Mouse (Mus musculus) thymus, adult 2 months (tissue): Measurements from ENCODE around the gene Msl1. TPM values are rescaled to one million over a fixed set of nuclear protein-coding genes. Genes with fewer than 3 reads are reported as not detected.

Experiments
- DNase-seq: peaks from one replicate; pipeline ENCODE4 v3.0.0; 2021
- H3K27ac ChIP-seq: fragments of 200-500 bp; 2 replicates; pipeline ENCODE4 v1.5.1; 2012; ENCODE audit warnings: low read length, control low read depth; ENCODE audit not compliant: control insufficient read depth, insufficient read depth
- H3K27me3 ChIP-seq: fragments of 200-500 bp; 2 replicates; pipeline ENCODE4 v1.6.1; 2012; ENCODE audit warnings: mild to moderate bottlenecking, low read length, moderate library complexity, mixed read lengths; ENCODE audit not compliant: control insufficient read depth, insufficient read depth
- H3K36me3 ChIP-seq: fragments of 200-500 bp; 2 replicates; pipeline ENCODE4 v1.6.1; 2012; ENCODE audit warnings: mild to moderate bottlenecking, low read length, moderate library complexity; ENCODE audit not compliant: control insufficient read depth, insufficient read depth
- H3K4me1 ChIP-seq: fragments of 200-500 bp; replicated peaks from 2 replicates; pipeline ENCODE4 v1.6.1; 2012; ENCODE audit warnings: low read length; ENCODE audit not compliant: control insufficient read depth, insufficient read depth
- H3K4me3 ChIP-seq: fragments of 200-500 bp; 2 replicates; pipeline ENCODE4 v1.5.1; 2012; ENCODE audit warnings: mild to moderate bottlenecking, low read length, control low read depth, moderate library complexity; ENCODE audit not compliant: control insufficient read depth, insufficient read depth
- CTCF ChIP-seq: fragments of 200-500 bp; IDR thresholded peaks from 2 replicates; pipeline ENCODE4 v1.5.1; 2012; ENCODE audit warnings: mild to moderate bottlenecking, control low read depth, low read length, moderate library complexity, borderline replicate concordance; ENCODE audit not compliant: control insufficient read depth, poor library complexity, insufficient read depth; ENCODE audit errors: extremely low read depth
- POLR2A ChIP-seq: fragments of 200-500 bp; IDR thresholded peaks from 2 replicates; pipeline ENCODE4 v1.6.1; 2012; ENCODE audit warnings: mild to moderate bottlenecking, low read length, control low read depth, moderate library complexity; ENCODE audit not compliant: control insufficient read depth, poor library complexity, insufficient read depth; ENCODE audit errors: extremely low read depth
- WGBS: fragments of 180-500 bp; shearing (Covaris S2); methylation state at CpG from one replicate; pipeline ENCODE4 v1.1.7; 2018; 5-methylcytosine and 5-hydroxymethylcytosine counted together
- polyA plus RNA-seq: library from polyadenylated mRNA; depleted of rRNA; stranded (reverse); fragments of >200 nt; gene quantifications from 2 replicates; pipeline ENCODE4 v1.2.3, GENCODE M21; 2012

Gene Msl1
- polyA plus RNA-seq, 1 experiment, result 50.3 TPM

DNA sequence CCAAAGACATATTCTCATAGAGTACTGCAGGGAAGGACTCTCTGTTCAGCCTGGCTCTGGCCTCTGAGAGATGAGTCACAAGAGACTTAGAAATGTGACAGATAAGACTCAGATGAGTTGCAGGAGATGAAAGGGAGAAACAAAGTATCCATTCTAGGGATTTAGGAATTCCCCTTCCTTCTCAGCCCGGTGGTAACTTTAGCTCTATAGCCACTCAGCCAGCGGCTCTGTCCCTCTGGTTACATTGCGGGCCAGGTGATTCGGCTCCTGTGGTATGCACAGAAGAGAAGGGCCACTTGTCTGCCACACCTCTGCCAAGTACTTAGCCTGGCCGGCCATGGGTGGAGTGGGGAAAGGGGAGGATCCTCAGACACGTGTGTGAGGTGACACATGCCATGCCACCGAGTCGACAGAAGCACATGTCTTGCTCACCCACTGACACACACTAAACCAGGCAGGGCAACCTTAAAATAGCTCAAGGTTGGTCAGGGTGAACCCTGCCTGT, 22.6 kb upstream of the Msl1 start:
- H3K27ac ChIP-seq, result no peak overlapping the region
- 70% methylated on average over 8 of the region's 8 CpGs for WGBS
- no peaks in the 10 kb centered on the region for H3K27me3 ChIP-seq
- no peak overlapping the region for H3K4me3 ChIP-seq
- no peak for DNase-seq
- H3K36me3 ChIP-seq, result no peaks in the 10 kb centered on the region
- peaks cover 47% of the 10 kb centered on the region for H3K4me1 ChIP-seq
- TF ChIP-seq POLR2A (no peak), CTCF (no peak)

DNA sequence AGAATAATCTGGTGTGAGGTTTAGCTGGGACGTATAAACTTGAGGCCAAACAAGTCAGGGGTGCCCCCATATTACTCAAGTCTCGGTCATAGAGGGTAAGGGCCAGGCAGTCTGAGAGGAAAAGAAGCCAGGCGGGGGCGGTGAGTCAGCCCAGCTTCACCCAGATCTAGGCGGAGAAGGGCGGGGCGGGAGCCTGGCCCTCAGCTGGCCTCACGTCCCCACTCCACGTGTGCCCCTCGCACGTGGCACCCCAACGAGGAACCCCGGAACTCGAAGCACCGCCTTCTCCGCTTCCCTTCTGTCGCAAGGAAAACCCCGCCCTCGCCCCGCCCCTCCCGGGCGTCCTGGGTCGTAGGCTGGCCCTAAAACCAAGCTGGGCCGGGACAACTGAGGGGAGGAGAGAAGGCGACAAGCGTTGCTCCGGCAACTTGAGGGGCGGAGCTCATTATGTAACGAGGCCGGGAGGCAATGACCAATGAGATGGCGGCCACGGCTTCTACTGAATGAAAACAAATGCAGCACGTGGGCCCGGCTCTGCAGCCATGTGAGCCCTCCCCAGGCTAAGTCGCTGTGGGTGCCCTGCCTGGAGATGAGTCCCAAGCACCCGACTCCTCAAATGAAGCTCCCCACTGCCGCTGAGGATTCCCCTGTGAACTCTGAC, 21.6 kb upstream of the Msl1 start:
- H3K4me1 ChIP-seq, result peaks cover 43% of the 10 kb centered on the region

DNA sequence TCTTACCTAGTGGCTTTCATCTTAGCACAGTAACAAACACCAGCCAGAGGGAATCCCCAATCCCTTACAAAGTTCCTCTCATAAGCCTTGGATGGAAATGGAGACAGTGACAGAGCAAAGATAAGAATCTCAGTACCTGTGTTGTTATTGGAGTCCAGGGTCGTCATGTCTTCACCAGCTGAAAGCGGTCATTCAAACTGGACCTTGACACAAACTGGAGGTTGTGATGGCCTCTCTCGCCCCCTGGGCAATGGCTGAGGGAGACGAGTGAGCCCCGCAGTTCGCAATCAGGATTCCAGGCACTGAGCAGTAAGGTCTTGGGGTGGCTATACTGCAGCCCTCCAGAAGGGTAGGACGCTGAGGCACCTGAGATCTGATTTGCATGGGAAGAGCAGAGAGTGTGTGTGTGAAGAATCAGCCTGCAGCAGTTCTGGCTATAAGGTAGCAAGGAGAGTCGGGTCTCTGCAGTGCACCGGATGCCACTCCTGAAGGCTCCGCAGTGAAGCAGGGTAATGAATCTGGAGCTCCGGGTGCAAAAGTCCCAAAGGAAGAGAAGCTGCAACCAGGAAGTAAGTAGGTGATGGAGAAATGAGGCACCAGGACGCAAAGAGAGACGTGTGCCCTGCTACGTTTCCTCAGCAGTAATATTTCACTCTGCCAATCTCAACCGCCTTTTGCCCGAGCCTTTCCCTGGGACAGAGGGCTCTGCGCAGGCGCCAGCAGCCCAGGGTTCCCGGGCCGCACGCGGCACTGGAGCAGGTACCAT, 20.6 kb upstream of the Msl1 start, which contains the start of gene Nr1d1:
Gene Nr1d1 (minus strand): TSS at position 752 of the 766 bp plus-strand sequence.
- no peak for TF ChIP-seq CTCF
- no peak for TF ChIP-seq POLR2A
- H3K27ac ChIP-seq, result peak within 1 kb of the TSS; percentile 48; the same call in 1 of the 2 replicates
- H3K4me3 ChIP-seq, result peak within 1 kb of the TSS; percentile 50
- no peak for DNase-seq
- H3K4me1 ChIP-seq, result peaks cover 43% of the 10 kb centered on the region
- H3K36me3 ChIP-seq, result no peaks in the 10 kb centered on the region
- no peaks in the 10 kb centered on the region for H3K27me3 ChIP-seq
- WGBS, result 1% methylated on average over 22 of the region's 22 CpGs

More for the DNA sequence above, 21.6 kb upstream of the Msl1 start:
- Histone ChIP-seq H3K27ac (0 out of 2 replicates have a peak overlapping the region, but pooled peaks have one; percentile 13), H3K36me3 (no peaks in the 10 kb centered on the region), H3K4me3 (peak overlapping the region; percentile 35), H3K27me3 (no peaks in the 10 kb centered on the region)
- 1% methylated on average over 37 of the region's 37 CpGs for WGBS
- DNase-seq, result peak; percentile 97
- peak; percentile 27; the same call in 1 of the 2 replicates for TF ChIP-seq POLR2A
- TF ChIP-seq CTCF, result peak; percentile 42; the same call in 1 of the 2 replicates

DNA sequence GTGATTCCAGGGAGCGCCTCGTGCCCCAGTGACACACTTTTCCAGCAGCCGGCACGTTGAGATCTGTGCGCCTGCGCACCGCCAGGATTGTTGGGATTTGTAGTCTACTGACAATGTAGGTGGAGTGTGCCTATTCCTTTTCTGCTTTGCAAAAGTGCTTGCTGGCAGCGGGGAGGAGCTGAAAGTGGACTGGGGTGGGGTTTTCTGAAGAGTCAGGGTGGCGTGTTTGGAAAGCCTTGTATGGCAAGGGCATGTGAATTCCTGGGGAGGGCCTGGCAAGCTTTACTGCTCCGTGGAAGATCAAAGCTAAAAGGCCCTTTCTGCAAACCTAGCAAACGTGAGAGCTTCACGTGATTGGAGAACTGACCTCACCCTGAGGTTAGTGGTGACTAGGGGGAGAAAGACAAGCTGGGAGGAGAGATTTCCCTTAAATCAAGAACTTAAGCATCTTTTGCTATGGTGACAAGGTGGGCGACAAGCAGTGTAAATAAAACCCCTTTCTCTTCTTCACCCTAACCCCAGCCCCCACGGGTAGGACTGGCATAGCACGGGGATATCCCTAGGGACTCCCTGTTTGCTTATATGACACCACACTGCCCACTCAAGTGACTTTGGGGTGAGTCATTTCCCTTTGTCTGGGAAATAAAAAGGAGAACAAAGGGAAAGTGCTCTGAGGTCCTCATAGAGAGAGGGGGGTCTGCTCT, 19.8 kb upstream of the Msl1 start:
- H3K27me3 ChIP-seq, result no peaks in the 10 kb centered on the region
- H3K4me3 ChIP-seq, result peak overlapping the region; percentile 50
- no peak overlapping the region; the same call in 1 of the 2 replicates for H3K27ac ChIP-seq
- TF ChIP-seq POLR2A, result no peak
- no peak for TF ChIP-seq CTCF
- WGBS, result 5% methylated on average over 15 of the region's 15 CpGs
- H3K4me1 ChIP-seq, result peaks cover 38% of the 10 kb centered on the region
- DNase-seq, result peak; percentile 86
- no peaks in the 10 kb centered on the region for H3K36me3 ChIP-seq

DNA sequence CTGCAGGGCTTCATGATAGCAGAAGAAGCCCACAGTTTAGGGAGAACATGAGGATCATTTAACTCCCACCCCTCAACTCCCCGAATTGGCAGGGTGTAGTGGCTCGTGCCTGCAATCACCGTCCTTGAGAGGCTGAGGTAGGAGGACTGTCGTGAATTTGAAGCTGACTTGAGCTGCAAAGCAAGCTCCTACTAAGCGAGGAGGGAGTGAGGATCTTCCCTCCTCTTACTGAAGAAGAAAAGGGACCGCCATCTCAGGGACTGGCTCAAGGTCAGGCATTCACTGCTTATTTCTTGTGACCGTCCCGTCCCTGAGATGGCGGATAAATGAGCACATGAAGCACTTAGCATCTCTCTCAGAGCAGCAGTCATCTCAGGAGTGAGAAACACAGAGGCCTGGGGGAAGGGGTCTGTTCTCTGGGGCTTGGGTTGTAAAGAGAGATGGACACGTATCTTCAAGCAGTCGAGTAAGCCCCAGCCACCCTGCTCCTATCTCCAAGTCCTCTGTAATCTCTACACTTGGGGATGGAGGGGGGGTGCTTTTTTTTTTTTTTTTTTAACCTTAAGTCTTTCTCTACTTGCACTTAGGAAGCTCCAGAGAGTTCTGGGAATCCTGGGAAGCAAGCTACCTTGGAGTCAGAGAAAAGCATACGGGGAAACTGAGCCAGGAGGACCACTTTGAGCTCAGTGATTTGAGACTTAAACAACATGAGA, 19.1 kb upstream of the Msl1 start:
- Histone ChIP-seq H3K27me3 (no peaks in the 10 kb centered on the region), H3K4me1 (peaks cover 33% of the 10 kb centered on the region), H3K4me3 (no peak overlapping the region), H3K27ac (peak overlapping the region; percentile 17; the same call in 1 of the 2 replicates), H3K36me3 (no peaks in the 10 kb centered on the region)
- WGBS, result 74% methylated on average over 12 of the region's 12 CpGs
- DNase-seq, result no peak
- TF ChIP-seq POLR2A (no peak), CTCF (no peak)

DNA sequence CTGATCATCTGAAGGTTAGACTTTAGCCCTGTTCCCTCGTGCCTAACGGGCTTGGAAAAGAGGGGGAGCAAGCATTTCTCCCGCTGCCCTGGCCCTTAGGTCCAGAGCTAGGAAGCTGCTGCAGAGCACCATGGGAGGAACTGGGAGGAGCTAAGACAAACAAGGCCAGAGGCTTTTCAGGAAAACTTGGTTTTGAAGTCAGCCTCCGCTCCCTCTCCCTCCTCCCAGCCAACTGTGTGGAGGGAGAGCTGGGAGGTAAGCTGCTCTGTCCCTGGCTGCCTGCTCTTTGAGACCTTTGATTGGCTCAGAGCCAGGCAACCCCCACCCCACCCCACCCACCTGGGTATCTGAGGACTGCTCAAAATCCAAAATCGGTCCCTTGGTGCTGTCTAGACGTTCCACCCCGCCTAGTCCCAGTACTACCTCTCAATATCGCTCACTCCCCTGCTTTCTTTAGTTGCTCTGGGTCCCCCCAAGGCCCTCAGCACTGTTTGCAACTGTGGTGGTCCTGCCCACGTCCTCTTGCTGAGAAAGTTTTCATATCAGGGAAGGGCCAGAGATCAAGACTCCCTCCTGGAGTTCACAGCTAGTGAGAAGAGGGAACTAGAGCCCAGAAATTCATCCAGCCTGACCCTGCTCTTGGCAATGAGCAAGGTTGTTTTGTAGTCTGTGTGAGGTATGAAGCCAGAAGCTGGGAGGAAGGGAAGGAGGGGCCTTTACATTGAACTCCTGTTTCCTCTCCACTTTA, 18.3 kb upstream of the Msl1 start:
- H3K4me1 ChIP-seq, result peaks cover 32% of the 10 kb centered on the region
- no peak for DNase-seq
- H3K27ac ChIP-seq, result no peak overlapping the region
- 37% methylated on average over 9 of the region's 9 CpGs for WGBS
- H3K27me3 ChIP-seq, result no peaks in the 10 kb centered on the region
- no peaks in the 10 kb centered on the region for H3K36me3 ChIP-seq
- TF ChIP-seq POLR2A (no peak), CTCF (no peak)
- H3K4me3 ChIP-seq, result no peak overlapping the region
